Mouse (Mus musculus): Measurements from ENCODE around the gene Arhgap22.

Arhgap22 gene

DNA sequence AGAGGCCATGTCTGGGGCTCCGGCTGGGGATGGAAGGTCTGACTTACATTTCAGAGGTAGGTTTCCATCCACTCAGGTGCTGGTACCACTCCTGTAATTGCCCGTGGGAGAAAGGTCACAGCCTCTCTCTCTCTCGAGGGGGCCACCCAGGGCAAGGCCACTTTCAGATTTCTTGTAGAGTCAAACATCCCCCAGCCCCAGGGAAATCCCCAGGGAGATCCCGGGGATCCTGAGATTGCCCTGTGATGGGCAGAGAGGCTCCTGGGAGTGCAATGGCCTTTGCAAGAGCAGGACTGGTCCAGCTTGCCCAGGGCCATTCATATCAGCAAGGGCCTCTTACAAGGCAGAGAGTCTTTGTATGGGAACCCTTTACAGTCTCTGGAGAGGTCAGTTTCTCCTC lies 120.6 kb downstream of the Arhgap22 start:
- DNase-seq = no peak

- no peak for DNase-seq
Measured at GRCm38 (mm10) chr14:33335733-33336132, 121.9 kb downstream of the Arhgap22 start.

DNA sequence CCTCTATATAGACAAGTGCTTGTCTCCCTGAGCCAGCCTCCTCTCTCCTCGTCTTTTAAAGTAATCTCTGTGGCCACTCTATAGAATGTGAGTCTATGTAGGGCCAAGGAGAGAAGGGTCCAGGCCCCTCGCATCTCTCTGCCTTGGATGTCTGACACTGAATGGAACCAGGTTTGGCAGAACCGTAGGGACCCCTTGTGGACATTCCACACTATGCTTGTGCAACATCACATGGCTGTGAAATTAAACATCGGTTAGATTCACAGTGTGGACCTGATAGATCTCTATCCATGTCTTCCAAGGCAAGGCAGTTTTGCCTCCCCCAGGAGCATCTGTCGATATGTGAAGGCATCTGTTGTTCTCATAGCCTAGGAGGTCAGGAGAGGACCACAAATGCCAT lies 124.9 kb downstream of the Arhgap22 start:
- no peak for DNase-seq

- DNase-seq = peak in 1 of 2 experiments; percentile 36
Measured at GRCm38 (mm10) chr14:33343131-33343725, 129.4 kb downstream of the Arhgap22 start.

GRCm38 (mm10) chr14:33346546-33346945 lies 132.7 kb downstream of the Arhgap22 start:
- no peak for DNase-seq

- DNase-seq = no peak
Measured at GRCm38 (mm10) chr14:33347738-33348137, 133.9 kb downstream of the Arhgap22 start.

GRCm38 (mm10) chr14:33348146-33348545 lies 134.3 kb downstream of the Arhgap22 start:
- DNase-seq = no peak

DNA sequence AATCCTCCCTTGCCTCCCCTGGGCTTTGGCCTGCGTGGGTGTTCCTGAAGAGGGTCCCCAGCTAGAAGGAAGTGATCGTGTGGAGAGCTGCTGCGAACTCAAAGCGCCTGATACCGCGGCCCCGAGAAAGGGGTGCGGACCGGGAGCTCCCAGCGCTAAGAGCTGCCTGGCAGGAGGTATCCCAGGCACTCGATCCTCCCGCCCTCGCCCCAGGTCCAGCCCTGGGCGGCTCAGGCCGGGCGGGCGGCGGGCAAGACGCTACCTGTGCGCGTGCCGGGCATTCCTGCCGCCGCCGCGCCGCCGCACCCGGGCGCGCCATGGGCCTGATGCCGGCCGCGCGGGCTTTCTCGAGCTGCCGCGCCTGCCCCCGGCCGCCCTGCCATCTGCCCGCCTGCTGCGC lies 137.2 kb downstream of the Arhgap22 start:
- DNase-seq = no peak

DNA sequence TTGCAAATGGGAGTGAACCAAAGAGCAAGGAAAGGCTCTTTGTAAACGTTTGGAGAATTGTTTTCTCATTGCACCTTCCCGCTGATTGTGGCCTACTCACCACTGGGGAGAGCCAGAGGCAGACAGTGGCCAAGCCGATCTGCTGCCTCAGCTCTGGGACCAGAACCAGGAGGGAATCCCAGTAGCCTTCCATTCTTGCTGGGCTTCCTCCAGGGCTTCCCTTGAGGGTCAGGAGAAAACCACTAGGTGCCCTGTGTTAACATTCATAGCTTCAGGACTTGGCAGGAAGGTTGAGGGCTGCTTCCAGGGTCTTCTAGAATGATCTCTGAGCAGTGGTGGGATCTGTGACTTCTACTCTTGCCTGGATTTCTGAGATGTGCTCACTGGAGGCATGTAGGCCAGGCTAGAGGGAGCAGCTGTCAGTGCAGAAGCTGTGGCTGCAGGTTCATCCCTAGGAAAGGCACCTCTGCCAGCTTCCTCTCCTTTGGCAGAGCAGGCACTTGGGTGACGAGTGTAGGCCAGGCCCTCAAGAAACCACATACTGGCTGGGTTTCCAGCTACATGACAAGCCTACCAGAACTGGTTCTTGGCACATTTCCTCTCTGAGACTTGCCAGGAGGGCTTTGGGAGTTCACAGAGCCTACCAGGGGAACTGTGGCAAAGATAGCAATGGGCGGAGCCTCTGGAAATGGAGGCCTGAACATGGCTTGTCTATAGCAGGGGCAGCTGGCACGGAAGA lies 138.3 kb downstream of the Arhgap22 start:
- DNase-seq = no peak

- DNase-seq = no peak
Measured at GRCm38 (mm10) chr14:33352890-33353289, 139.1 kb downstream of the Arhgap22 start.

GRCm38 (mm10) chr14:33355276-33355675 lies 141.4 kb downstream of the Arhgap22 start:
- DNase-seq = no peak

DNA sequence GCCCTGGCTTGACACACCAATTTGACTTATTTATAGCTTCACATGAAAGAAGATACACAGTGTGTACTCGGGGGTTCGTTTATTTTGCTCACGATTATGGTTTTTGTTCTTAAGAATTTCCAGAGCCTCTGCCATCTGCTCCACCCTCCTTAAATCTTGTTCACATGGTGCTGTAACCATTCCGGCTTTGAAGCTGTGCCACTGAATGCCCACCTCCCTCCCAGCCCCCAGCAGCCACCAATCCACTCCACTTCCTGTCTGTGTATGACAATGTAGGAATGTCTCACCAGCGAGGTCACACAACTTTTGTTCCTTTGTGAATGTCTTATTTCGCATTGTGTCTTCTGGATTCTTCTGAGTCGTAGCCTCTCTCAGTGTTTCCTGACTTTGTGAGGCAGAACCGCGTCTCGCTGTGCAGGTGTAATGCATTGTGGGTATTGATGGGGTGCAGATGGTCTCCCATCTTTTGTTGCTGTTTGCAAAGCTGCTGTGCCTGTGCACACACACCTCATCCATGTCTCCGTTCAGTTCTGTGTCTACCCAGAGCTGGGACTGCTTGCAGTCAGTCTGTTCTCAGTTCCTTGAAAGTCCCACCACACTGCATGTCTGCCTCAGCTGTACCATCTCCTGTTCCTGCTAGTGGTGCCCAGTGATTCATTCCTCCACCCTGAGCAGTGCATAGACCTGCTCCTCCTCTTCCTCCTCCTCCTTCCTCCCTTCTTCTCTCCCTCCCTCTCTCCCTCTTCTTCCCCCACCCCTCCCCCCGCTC lies 144.0 kb downstream of the Arhgap22 start:
- no peak for DNase-seq

GRCm38 (mm10) chr14:33358891-33359290 lies 145.1 kb downstream of the Arhgap22 start:
- DNase-seq = no peak

- DNase-seq = no peak
Measured at GRCm38 (mm10) chr14:33361546-33361945, 147.7 kb downstream of the Arhgap22 start.

- DNase-seq = no peak
Measured at GRCm38 (mm10) chr14:33362122-33362521, 148.3 kb downstream of the Arhgap22 start.

DNA sequence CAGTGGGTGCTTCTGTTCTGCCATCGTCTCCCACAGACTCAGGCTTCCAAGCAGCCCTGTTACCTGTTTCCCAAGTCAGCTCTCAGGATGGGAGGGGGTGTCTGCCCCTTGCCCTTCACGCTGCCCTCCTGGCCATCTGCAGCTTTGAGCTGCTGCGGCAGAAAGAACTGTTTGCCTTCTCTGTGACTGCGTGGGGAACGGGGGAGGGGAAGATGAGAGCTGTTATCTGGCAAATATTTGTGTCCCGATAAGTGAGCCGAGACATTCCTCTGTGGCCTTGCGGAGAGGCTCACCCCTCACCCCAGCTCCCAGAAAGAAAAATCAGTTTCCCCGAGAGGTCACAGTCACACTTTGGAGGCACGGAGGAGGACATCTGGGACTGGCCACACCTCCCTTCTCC lies 149.0 kb downstream of the Arhgap22 start:
- DNase-seq = no peak

GRCm38 (mm10) chr14:33363611-33364010 lies 149.8 kb downstream of the Arhgap22 start:
- no peak for DNase-seq

DNA sequence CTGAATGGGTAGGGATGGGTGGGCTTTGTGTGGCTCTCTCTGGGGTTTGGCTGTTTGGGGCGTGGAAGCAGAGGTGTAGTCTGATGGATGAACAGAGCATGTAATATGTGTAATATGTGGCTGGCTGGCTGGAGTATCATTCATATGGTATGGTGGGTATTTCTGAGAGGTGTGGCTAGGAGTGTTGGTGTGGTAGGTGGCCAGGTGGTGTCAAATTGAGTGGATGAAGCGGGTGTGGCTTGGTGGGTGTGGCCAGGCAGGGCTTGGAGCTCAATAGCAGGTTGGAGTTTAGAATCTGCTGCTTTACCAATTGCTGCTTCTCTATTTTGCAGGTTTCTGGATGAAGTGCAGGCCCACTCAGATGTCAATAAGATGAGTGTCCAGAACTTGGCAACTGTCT lies 150.2 kb downstream of the Arhgap22 start:
- no peak for DNase-seq

- no peak for DNase-seq
Measured at GRCm38 (mm10) chr14:33366891-33367777, 153.3 kb downstream of the Arhgap22 start.

- DNase-seq = peak in 1 of 2 experiments; percentile 53
Measured at GRCm38 (mm10) chr14:33369375-33369774, 155.5 kb downstream of the Arhgap22 start.

- DNase-seq = no peak
Measured at GRCm38 (mm10) chr14:33370056-33370455, 156.2 kb downstream of the Arhgap22 start.

DNA sequence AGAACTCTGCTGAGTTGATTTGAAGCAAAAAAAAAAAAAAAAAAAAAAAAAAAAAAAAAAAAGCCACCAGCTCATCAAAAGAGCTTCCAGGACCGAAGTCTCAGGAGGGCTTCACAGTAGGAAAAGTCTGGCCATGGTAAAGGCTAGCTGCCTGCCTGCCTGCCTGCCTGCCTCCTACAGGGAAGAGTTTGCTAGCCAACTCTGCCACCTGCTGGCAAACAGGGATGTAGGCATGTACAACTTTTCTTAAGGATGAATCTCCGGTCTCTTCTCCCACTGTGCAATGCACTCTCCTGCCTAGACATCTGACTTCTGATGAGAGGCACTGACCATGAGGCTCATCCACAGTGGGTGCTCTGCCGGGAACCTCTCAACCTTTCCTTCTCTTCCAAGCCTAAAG lies 157.4 kb downstream of the Arhgap22 start:
- DNase-seq = peak; percentile 76 to 78

DNA sequence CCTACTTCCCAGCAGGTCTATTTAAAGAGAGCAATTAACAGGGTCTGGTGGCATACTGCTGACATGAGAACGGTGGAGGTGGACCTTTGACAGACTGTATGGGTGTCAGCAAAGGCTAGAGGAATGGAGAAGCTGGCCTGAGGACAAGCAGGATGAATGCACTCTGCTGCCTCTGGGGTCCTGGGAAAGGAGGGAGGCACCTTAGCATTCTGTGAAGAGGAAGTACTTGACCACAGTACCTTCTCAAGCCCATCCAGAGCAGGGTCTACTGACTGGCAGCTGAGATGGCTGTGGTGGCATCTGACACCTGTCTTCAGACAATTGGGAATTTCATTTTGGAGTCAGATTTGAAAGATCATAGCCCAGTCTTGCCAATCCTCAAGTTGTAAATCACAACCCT lies 159.4 kb downstream of the Arhgap22 start:
- no peak for DNase-seq
